Mouse (Mus musculus): ENCODE measurements around the gene Btg2. TPM values are rescaled to one million over a fixed set of nuclear protein-coding genes. Genes with fewer than 3 reads are reported as not detected.

The Btg2 gene
- 10 to 100 TPM; 18.7 to 18.9 TPM for total RNA-seq (2021)

DNA sequence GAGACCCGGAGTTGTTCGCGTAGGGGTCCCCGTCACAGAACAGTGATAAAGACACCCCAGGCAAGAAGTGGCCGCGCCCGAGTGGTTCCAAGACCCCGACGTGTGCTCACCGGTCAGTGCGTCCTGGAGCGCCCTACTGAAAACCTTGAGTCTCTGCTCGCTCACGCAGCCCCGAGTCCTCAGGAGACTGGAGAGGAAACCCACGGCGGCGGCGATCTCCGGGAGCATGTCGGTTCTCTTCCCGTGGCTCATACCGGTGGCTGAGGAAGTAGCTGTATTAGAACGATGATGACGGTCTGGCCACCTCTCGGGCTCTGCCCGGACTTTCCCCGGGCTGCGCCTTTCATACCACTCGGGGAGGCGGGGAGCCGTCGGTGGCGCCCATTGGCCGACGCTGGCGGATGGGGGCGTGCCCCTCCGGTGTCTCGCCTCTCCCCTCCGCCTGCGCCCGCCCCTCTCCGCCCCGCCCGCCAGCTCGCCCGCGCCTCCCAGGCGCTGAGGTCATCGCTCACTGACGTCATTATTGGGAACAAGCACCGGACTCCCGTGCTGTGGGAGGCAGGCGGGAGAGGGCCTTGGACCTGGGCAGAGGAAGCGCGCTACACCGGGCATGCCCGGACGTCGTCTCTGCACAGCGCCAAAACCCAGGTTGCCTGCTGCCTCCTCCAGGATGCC lies at the start of gene Btg2:
Btg2 (minus strand) TSS at position 319 of the 675 bp plus-strand sequence.
- peak; percentile 95 to 96 for DNase-seq

DNA sequence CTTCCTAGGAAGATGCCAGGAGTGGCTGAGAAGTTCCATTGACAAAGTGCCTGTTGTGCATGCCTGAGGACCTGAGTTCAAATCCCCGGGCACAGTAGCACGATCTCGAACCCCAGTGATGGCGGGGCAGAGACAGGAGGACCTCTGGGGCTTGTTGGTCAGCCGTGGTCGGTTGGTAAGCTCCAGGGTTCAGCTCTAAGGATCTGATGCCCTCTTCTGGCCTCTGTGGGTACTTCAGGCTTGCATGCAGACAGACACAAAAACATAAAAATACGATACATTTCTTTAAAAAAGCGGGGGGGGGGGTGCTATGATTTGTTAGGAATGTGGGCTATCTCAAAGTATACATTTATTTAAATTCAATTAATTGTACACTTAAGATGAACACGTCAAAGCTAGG lies 43.3 kb upstream of the Btg2 start:
- DNase-seq = no peak

DNA sequence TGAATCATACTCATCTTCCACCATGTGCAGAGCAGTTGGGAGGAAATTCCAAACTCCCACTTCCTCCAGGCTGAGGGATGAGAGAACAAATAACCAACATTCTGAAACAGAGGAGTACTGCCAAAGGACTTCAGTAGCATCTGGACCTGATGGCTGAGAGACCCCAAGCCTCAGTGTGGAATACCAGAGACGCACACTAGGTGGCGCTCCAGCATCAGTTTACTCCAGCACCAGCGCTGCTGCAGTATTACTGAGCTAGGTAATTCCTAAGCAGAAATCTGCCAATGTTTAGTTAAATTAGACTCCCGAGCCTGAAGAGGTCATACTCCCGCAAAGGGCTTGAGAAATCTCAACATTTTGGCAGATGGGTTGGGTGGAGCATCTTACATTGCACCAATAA lies 41.3 kb upstream of the Btg2 start:
- DNase-seq = peak; percentile 90 to 93

DNA sequence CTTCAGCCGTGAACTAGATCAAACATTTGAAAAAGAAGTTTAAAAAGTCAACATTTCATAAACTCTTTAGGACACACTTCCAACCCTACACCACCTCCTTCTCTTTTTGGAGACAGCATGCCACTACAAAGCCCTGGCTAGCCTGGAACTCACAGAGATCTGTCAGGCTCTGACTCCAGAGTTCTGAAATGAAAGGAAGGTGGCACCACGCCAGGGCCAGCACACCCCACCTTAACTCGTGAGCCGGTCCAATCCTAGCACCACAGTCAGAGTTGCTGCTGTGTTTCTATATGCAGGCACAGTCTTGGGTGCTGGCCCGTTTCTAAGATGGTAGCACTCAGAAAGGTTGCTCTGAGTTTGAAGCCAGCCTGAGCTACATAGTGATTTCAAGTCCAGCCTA lies 38.2 kb upstream of the Btg2 start:
- no peak for DNase-seq

DNA sequence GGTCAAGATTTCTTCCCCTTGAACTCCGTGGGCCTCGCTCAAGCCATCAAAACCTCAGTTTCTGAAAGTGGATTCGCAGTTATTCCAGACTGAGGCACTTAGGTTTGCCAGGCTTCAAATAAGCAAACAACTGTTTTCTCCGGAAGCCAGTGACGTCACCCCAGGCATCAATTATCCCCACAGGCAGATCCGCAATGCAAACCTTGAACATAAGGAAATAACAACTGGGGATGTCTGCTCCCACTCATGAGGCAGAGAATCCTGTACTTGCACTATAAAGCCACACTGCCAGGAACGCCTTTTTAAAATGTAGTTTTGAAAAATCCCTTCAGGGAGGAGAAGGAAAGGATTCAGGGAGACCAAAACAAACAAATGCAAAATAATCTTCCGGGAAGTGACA lies 36.5 kb upstream of the Btg2 start:
- no peak for DNase-seq

DNA sequence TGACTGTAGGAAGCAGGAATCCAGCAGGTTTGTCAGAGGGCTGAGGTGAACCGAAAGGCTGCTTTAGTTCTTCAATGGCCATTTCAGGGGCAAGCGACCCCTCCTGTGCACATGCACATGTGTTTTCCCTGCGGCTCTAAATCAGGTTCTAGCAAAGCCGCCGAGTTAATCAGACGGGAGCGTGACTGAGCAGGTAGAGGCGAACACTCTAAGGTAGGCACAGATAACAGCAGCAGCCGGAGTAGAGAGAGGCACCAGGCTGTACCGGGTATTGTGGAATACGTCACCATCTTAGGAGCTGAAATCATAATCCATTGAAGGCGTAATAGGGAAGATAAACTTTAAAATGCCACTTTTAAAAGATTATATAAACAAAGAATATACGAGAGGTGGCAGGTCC lies 35.8 kb upstream of the Btg2 start:
- DNase-seq = no peak

DNA sequence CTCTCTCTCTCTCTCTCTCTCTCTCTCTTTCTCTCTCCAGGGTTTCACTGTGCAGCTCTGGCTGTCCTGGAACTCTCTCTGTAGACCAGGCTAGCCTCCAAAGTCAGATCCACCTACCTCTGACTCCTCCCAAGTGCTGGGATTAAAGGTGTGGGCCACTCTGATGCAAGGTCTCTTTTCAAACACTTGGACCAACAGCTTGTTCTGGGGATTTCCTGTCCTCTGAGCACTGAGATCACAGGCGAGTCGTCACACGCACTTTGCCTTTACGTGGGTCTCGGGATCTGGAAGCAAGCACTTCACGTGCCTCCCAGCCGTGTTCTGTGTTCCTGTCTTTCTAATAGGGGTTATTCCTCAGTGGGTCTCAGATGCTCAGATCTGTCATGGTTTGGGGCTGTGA lies 35.1 kb upstream of the Btg2 start:
- no peak for DNase-seq

DNA sequence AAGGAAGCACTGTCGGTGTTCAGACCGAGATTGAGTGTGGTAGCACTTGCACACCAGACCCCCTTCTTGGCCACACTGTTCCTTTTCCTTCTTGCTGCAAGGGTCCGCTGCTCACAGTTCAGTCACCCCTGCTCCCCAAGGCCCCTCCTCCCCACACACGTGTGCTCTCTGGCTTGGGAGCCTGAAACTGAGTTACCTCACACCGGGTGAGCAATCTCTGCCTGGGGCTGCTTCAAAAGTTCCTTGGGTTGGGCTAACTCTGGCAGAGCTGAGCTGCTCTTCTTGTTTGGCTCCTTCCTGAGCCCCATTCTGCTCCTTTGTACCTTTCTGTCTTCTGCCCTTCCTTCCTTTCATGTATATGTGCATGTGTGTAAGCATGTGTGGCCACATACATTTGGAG lies 34.6 kb upstream of the Btg2 start:
- no peak for DNase-seq

DNA sequence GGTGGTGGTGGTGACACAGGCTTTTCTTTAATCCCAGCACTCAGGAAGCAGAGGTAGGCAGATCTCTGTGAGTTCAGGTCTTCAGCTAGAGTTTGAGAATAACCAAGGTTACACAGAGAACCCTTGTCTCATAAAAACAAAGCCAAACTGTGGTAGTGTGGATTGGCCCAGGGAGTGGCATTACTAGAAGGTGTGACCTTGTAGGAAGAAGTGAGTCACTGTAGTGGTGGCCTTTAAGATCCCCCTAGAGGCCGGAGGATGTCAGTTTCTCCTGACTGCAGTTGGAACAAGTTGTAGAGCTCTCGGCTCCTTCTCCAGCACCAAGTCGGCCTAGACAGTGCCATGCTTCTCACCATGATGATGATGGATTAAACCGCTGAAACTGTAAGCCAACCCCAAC lies 32.1 kb upstream of the Btg2 start, which contains the start of gene Chit1:
Chit1 (plus strand) TSS at position 264 of the 400 bp plus-strand sequence.
- no peak for DNase-seq

DNA sequence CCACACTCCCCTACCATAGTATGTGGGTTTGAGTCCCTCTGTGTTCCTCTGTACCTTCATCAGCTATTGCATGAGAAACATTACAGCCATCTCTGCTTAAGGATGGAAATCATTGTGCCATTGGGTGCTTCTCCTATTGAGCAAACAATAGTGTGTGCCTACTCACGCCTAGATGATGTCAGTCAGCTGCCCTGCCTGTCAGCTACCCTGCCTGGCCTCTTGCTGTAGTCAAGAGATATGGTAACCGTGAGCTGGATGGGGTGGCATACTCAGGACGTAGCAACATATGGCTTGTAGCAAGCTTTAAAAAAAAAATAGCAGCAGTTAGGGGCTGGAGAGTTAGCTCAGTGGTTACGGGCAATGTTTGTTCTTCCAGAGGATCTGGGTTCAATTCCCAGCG lies 31.5 kb upstream of the Btg2 start:
- no peak for DNase-seq

DNA sequence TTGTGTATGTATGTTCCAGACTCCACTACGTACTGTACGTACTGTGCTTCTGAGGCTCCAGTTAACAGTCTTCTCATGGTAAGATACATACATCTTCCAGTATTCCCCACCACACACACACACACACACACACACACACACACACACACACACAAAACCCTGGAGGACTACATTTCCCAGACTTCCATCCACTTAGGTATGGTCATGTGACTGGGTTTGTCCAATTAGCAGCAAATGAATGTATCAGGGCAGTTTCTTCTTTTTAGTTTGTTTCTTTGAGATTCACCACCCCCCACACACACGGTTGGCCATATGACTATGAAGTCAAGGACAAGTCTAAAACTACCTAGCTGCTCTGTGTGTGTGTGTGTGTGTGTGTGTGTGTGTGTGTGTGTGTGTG lies 31.1 kb upstream of the Btg2 start:
- DNase-seq = no peak

DNA sequence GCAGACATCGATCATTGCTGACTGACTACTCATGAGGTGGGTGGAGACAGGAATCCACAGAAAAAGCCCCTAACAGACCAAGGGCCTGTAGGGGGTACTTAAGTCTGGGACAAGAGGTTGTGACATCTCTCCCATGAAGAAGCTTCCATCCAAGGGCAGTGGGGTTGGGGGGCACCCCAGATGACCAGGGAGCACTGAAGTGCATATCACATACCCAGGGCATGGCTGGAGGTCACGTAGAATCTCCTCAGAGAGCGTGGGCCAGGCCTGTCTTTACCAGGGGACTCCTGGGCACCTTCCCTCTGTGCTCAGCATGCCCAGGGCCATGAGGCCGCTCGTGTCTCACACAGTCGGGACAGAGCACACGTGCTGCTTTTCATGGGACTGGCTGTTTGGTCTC lies 28.9 kb upstream of the Btg2 start:
- no peak for DNase-seq

DNA sequence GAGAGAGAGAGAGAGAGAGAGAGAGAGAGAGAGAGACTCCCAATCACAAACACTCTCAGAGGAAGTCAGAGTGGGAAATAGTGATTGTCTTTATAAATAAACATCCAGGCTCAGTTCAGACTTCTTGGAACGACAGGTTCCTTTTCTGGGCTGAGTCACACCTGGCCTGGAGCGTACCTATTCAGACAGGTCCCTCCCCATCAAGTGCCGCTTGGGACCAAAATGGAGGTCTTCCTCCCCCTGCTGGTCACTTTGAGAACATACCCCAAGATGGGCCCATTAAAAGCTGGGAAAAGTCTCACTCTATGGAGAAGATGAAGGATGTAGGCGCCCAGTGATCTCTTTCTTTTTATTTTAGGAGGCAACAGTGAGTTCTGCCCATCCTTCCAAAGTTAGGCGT lies 27.8 kb upstream of the Btg2 start:
- peak in 1 of 2 experiments; percentile 61 for DNase-seq

DNA sequence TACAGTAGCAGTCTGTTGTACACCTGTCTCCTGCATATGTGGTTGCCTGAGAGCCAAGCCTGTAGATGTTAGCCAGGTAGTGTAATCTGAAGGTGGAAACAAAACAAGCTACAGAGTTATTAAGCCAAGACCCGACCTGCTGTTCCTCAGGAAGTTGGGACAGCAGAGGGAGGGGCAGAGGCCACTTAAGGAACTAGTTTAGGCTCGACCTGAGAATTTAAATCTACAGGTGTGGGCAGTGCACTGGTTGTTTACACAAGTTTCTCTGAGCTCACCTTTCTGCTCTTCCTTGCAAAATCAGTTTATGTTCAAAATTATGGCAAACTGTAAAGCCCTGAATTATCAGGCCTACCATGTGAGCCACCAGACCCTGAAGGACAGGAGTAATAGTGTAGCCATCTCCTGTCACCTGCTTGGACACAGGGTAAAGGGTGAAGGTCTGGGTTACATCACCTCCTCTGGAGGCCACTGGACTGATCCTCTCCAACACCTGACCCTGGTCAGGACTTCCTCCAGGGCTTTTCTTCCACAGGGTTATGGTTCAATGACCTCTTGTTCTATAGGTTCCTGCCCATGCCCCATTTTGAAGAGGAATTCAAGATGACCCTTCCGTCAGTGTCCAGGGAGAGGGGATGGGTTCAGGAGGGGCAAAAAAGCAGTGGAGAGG lies 27.0 kb upstream of the Btg2 start:
- DNase-seq = no peak

DNA sequence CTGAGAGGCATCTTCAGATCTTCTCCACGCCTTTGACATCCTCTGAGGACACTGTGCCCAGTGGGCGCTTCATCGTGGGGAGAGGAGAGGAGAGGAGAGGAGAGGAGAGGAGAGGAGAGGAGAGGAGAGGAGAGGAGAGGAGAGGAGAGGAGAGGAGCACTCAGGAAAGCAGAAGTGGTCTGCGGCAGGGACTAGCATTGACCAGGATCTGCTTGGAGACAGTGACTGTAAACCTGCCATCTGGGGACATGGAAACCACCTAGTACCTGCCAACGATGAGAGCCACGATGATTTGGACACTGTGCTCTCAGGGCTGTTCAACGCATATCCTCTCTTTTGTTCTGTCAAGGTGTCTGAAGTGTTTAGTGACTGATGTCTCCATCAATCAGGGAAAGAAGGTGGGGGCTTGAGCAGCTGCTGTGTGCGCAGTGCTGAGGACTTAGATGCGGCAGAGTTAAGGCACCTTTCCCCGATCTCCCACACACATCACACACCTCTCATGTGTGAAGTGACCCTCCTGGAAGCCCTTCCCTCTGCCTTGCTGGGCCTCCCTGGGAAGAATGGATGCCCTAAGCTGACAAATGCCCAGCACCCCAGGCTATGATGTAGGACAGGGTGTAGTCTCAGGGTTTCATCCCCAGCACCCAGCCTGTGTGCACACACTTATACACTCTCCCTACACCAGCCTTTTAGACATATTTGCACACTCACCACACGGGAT lies 26.3 kb upstream of the Btg2 start:
- DNase-seq = no peak

DNA sequence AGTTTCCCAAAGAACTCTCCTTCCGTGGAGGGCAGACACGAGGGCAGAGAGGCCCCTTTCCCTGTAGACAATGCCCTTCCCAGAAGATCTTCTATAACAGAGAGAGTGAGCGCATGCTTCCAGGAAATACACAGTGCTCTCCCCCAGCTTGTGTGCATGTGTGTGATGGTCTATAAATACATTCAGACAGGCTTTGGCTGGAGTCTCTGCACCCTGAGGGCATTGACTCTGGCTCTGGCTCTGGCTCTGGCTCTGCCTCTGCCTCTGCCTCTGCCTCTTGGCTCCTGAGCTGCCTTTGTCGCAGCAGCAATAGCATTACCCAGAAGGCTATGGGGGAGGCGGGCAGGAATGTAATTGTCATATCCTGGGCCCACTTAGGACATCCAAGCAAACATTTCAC lies 24.9 kb upstream of the Btg2 start:
- no peak for DNase-seq

DNA sequence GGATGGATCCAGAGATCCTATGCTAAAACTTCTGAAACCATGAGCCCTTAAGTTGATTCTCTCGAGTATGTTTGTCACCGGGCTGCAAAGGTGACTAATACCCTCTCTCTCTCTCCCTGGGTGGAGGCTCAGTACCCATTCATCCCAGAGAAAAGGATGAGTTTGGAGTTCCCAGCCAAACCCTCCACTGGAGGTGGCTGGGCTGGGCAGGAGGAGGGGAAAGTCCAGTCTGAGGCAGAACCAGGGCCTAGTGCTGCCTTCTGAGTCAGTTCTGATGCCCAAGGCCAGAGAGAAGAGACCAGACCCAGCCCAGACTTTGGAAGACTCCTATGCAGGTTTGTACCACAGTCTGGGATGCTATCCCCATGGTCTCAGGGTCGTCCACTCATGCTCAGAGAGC lies 22.7 kb upstream of the Btg2 start:
- no peak for DNase-seq

DNA sequence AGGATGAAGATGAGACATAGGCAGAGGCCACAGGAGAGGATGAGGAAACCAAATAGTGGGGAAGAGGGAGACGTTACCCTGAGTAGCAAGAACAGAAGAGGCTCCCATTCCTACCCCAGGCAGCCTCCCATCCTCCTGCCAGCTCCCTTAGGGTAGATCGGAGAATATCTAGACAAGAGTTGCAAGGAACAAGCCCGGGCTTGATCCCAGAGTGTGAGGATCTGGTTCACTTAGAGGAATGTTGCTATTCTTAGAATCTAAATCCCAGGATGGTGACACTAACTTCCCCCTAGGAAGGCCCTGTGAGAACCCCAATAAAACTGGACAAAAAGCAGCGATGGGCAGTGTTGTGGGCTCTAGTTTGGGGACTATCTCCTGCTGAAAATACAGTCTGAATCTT lies 22.0 kb upstream of the Btg2 start:
- DNase-seq = no peak

DNA sequence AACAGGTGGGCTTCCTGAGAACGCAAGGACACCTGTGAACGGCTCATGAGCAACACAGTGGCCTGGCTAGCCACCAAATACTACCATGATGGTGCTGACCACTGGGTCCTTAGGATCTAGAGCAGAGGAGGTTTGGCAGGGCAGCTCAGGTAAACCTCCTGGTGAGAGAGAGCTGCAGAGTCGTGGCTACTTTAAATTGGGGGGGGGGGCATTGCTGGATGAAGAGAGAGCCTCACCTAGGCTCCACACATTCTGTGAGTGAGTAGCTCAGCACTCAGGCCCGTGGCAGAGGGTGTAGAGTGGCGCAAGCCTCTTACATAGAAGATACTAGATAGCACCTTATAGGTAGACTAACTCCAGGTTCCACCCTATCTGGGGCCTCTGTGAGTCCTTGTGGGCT lies 21.5 kb upstream of the Btg2 start:
- DNase-seq = no peak

DNA sequence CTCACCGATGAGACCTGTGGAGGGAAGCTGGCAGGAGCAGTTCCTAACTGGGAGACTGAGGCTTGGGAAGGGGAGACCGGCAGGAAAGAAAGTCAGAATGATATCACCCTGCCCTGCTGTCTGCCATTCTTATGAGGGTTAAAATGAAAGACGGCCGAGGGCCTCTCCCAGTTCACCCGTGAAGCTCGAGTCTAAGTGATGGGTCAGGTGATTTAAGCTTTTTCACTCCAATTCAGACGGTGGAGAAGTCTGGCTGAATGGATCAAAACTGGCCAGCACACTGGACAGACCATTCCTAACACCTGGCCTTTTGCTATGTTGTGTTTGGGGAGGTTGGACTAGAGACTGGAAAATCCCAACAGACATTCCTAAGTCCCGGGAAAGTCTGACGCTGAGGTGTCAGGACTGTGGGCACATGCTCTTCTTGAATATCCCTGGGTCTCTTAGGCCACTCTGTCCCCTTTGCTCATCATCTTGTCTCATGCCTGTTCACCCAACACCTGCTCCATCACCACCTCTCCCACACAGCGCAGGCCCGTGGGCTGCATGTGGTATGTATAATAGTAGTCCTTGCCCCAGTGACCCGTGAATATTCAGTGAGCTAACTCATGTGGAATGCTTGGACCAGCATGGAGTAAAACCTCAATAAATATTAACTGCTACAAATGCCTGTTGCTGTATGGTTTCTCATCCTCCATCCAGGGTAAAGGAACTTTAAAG lies 20.8 kb upstream of the Btg2 start:
- no peak for DNase-seq

DNA sequence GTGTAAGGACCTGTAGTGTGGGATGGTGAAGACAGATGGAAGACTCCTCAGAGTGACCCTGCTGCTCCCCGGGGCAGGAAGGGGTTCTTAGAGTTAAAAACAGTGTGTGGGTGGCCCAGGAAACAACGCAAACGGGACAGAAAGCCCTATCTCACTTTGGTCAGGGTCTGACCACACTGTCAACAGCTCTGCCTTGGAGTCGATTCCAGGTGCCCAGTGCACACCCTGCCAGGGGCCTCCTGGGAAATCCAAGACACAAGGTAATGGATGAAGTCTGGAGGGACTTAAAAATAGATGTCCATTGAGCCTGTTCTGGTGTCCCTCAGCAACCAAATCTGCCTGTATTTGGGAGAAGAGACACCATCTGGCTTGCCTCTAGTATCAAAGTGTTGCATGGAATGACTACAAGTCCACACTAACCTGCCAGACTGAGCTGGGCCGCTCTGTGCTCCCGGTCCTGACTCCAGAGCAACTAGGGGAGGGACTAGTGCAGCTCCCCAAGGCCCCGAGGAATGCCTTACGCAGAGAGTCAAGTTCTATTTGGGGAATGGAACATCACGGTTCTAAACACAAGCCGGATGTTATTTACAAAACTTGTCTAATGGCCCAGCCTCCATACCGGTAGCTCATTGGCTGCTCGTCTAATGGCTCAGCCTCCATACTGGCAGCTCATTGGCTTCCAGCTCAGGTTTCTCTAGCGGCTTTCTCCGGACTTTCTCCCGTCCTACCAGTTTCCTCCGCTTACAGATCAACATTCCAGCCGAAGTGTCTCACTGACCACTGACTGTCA lies 20.0 kb upstream of the Btg2 start:
- peak; percentile 71 to 75 for DNase-seq
